Mouse (Mus musculus) retina, embryonic 14.5 days (tissue): ENCODE data around the gene Gm10277.
"Not testable (repeated sequence)": the region's sequence is repeated elsewhere in the genome, so short reads cannot be mapped to it uniquely, and the experiment has no call there.

Experiments used
- DNase-seq: peaks from one replicate; pipeline ENCODE4 v3.0.0-alpha.2; 2015; ENCODE audit warnings: low spot score

Gm10277 gene

GRCm38 (mm10) chr11:77770346-77770745 lies 17.2 kb downstream of the Gm10277 start:
- no peak for DNase-seq

DNA sequence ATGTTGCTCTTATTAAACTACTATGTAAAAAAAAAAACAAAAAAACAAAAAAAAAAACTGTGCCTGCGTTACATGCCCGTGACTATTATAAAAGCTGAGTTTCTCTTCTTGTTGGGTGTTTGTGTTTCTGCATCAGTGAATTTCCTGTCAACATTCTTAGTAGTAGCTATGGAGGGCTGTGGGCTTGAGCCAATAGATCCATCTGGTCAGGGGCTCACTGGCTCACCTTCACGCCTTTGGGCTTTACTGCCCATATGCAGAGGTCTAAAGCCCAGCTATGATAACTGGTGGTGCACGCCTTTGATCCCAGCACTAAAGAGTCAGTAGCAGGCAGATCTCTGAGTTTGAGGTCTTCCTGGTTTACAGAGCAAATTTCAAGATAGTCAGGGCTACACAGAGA lies 18.1 kb downstream of the Gm10277 start:
- no peak for DNase-seq

GRCm38 (mm10) chr11:77766351-77767001 lies 21.1 kb downstream of the Gm10277 start:
- DNase-seq = peak; percentile 69

- DNase-seq = no peak
These were observed 22.1 kb downstream of the Gm10277 start for GRCm38 (mm10) chr11:77765459-77765777.

GRCm38 (mm10) chr11:77764694-77765458 lies 22.7 kb downstream of the Gm10277 start:
- DNase-seq = no peak

DNA sequence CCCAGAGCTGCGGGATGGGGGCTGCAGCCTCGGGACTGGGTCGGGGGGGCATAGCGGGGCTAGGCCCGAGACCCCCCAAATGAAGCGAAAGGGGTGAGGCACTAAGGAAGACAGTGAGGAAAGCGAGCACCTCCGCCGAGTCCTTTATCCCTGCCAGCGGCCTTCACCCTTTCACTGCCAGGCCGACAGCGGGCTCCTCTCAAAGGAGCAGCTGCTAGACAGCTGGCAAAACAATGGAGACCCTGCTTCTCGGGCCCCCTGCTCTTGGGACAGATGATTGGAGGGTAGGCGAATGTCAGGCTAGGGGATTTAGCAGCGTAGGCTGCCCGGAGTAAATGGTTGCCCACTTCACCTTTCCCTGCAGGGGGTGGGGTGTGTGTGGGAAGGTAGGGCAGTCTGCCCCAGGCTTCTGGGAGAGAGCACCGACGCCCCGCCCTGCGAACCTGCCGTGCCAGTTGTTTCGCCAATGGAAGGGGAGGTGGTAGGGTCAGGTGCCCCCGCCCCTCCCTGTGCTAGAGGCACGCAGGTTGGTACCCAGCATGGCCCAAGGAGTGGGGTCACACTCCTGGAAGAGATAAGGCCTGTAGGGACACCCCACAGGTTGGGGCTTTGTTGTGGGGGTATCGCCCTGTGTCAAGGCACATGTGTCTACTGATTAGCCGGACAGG lies 23.7 kb downstream of the Gm10277 start:
- DNase-seq = peak; percentile 77

DNA sequence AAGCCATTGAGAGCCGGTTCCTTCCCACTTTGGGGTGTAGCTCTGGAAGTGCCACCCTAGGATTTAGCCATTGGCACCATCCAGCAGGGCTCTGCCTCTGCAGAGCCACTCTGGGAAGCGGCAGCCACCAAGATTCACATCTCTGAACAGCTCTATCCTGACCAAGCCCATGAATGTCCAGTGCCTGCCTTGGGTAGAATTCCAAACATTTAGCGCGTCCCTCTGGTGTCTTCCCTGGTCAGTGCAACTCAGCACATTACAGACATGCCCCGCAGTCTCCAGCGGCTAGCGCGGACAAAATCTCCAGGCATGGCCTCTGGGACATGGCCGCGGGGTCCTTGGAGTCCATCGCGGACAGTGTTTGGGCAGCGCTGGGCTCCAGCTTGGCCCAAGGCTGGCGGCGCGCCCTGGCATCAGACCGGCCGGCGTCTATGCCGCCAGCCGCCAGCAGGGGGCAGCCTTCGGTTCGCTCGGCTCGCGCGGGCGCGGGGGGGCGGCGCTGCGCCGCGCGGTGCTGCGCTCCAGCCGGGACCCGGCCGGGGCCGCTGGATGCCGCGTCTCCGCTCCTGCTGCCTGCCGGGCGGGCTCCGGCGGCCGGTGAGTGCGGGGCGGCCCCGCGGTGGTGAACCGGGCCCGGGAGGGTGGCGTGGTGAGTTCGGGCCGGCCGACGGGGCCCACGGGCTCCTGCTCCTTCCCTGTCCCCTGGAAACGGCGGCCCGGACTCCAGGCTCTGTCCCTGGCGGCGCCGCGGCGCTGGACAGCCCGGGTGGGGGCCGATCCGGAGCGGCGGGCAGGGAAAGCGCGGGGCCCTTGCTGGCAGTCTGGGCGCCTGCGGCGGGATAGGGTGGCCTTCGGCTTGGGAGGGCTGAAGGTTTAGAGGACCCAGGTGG lies 24.5 kb downstream of the Gm10277 start, which contains the start of gene Myo18a:
TSS of gene Myo18a (plus strand) at position 464 of the 890 bp plus-strand sequence.
- DNase-seq = peak; percentile 96

DNA sequence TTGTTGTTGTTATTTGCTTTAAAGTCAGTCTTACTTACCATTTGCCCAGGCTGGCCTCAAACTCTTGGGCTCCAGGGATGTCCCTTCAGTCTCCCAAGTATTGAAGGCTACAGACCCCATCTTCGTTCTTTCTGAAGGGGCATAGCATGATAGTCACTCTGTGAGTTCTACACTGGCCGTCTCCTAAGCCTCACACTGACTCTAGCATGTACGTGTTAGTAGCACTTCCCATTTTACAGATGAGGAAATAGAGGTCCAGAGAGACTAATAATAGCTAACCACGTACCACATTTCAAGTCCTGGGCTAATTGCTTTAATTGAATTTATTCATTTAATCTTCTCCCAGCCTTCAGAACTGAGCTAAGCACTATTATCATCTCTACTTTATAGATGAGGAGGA lies 27.5 kb downstream of the Gm10277 start:
- no peak for DNase-seq

DNA sequence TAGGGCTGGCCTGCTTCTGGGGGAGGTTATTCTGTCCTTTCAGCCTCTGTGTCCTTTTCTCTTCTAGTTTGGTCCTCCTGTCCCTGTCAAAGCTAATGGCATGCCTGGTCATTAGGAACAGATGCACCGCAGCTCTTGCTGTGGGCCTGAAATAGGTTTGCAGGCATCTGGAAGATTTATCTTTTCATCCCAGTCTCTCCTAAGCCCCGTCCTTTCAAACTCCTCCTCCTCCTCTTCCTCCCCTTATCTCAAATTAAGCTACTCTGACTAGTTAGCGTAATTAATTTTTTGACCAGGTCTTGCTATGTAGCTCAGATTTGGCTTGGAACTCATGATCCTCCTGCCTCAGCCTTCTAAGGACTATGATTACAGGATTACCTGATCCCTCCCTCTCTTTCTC lies 34.1 kb downstream of the Gm10277 start:
- no peak for DNase-seq

DNA sequence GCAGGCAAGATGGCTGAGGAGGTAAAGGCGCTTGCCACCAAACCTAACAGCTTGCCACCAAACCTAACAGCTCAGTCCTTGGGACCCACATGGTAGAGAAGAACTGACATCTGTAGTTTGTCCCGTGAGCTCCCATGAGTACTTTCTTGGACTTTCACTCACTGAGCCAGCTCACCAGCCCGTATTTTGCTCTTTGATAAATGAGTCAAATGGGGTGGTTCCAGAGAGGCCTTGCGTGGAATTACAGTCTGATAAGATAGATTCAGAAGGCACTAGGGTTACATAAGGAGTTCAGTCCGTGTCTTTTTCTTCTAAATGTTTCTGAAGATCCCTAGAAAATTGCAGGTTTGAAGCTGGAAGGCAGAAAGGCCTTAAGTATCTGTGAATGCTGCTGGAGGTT lies 35.0 kb downstream of the Gm10277 start:
- DNase-seq = no peak

DNA sequence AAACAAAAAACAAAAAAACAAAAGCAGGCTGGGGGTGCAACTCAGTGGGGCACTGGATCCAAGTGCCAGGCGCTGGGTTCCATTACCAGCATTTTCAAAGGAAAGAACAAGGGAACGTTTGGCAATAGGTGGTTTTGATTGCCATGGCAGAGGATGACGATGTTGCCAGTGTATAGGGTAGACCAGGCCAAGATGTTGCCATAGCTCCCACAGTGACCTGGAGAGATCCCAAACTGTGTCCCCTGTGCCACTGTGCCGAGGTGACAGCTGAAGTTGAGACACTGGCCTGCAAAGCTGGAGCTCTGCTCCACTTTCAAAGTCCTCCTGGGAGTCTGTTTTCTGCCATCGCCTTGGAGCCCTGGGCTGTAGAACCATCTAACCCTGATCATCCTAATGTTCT lies 38.6 kb downstream of the Gm10277 start:
- no peak for DNase-seq

DNA sequence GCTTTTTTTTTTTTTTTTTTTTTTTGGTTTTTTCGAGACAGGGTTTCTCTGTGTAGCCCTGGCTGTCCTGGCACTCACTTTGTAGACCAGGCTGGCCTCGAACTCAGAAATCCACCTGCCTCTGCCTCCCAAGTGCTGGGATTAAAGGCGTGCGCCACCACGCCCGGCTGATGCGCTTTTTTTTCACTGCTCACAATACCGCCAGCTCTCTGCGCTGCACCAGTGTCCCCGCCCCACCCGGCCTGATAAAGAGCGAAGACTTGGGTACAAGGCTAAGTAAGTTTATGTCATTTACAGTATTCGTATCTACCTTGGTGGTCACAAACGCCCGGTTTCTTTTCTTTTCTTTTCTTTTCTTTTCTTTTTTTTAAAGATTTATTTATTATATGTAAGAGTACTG lies 40.4 kb downstream of the Gm10277 start:
- not testable (repeated sequence) for DNase-seq

GRCm38 (mm10) chr11:77746652-77747051 lies 40.9 kb downstream of the Gm10277 start:
- no peak for DNase-seq

GRCm38 (mm10) chr11:77743966-77744365 lies 43.6 kb downstream of the Gm10277 start:
- no peak for DNase-seq

GRCm38 (mm10) chr11:77738555-77738954 lies 49.0 kb downstream of the Gm10277 start:
- no peak for DNase-seq

DNA sequence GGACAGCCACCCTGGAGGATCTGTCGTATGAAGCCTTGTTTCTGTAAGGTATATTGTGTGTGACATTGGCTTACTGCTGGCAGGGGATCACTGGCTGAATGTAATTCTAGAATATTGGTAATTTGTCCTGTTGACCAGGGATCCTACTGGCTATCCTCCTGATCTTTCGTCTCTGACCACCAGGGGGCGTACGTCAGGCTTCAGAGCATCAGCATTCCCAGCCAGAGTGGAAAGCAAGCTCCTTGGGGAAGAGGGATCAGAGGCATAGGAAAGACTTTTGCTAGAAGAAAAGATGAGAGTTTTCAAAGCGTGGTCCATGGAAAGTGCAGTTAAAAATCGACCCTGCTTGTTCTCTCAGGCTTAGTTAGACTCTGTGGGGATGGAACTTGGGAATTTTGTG lies 50.3 kb downstream of the Gm10277 start:
- peak; percentile 96 for DNase-seq
